Mouse (Mus musculus) liver (tissue): Measurements from ENCODE around the gene Matn3.
A peak's percentile ranks its signal among the peaks of the same experiment; 100 is the strongest.

Source experiments
- DNase-seq: peaks from one replicate; pipeline ENCODE4 v3.0.0-alpha.2; 2020; ENCODE audit warnings: mixed read lengths

Matn3 gene

DNA sequence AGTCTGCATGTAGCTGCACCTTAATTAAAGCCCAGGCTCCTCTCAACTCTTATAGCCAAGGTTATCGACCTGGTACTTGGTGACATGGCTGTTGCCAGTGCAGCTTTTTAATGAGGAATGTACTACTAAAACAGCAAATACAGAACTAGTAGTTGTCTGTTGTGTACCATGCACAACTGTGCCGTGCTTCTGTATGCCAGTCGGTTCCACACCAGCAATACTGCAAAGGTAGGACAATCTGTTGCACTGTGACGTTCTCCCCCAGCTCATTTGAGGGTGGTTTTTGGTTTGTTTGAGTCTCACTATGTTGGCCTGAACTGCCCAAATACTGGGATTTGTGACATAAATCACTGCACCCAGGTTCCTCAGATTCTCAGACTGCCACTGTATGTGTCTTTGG lies 8.2 kb upstream of the Matn3 start:
- no peak for DNase-seq

DNA sequence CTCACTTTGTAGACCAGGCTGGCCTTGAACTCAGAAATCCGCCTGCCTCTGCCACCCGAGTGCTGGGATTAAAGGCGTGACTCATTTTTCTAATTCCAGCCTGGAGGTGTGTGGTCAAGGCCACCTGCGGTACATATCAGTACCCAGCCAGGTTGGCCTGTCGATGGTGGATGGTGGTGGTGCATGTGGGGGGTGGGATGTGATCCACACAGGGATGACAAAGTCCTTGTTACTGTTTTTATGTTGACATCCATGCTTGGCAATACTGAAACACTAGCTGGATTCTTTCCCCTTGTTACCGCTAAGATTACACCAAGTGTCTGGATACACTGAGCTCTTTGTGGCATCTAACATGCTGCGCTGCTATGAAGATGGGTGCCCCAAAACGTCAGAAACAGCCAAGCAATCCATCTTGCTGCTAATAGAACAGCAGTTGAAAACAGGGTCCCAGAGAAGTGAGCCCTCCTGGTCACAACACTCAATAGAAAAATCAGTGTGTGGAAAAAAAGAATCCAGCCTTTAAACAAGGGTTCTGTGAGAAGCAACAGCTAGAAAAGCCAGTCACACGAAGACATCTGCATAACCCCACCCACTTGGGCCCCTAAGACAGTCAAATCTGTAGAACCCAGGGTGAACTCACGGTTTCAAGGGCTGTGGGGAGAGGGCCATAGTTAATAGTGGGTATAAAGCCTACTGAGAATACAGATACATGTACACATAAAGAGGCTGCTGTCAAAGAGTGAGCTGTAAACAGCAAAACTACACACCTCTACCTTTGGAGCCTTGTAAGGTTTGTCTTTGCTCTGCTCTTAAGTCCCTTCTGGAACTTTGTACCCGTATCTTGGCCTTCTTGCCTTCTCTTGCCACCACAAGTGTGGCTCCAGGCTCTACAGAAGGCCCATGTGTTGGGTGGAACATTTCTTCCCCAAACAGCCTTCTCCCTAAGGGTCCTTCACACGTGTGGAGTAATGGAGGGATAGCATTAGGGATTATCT lies 7.4 kb upstream of the Matn3 start:
- no peak for DNase-seq

DNA sequence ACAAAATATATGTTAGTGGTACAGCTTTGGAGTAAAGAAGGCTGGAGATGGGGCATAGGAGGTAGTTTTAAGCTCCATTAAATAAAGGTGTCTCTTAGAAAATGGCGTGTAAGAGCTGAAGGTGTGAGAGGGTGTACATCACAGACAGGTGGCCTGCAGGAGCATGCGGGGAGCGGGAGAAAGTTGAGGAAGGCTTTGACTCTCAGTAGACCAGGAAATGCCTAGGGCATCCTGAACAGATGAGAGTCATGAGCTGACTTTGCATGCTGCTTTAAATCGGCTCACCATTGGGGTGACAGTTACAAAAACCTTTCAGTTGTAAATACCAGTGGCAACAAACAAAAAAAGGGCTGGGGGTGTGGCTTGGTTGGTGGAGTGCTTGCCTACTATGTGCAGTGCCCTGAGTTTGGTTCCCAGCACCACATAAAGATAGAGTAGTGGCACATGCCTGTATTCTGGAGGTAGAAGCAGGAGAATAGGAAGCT lies 6.6 kb upstream of the Matn3 start:
- DNase-seq = no peak

DNA sequence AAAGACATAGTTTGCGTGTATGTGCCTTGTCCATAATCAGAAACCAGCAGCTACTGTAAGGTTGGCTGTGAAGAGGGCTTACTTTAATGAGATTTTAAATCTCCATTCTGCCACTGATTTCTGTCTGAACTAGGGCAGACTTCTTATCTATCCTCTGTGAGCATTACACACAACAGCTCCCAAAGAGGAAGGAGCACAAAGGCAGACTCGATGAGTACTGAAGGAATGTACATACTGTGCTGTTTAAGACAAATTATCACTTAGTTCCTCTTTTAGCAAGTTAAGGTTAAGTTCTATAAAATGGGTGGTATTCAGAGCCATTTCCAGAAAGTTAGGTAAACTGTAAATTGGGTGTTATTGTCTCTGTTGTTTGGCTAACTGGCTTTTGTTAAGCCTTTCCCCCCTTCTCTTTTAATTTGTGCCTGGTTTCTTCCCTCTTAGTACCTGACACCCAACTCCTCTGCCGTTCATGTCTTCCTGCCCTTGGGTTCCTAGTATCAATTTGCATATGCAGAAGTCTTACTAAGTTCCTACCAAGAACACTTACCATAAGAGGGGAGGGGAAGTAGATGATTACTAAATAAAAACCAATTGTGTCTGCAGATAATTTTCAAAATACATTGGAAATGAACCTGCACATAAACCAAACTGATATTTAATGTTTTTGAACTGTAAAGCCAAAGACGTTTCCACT lies 5.9 kb upstream of the Matn3 start:
- no peak for DNase-seq

DNA sequence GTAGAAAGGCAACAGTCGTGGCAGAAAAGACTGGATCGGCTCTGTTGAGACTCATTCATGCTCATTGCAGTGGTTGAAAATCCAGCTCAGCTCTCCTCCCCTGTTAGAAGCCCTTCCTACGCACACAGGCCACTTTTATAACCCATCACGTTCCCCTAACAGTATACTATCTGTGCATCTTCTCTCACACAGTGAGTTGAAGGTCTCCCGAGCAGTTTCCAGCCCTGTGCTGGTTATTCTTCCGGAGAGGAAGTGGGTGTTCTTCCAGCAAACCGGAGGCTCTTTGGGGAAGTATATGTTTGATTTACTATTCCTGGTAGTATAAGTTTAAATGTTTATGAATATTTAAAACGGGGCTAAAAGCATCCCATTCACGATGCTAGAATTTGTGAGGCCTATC lies 566 bp upstream of the Matn3 start:
- DNase-seq = no peak

DNA sequence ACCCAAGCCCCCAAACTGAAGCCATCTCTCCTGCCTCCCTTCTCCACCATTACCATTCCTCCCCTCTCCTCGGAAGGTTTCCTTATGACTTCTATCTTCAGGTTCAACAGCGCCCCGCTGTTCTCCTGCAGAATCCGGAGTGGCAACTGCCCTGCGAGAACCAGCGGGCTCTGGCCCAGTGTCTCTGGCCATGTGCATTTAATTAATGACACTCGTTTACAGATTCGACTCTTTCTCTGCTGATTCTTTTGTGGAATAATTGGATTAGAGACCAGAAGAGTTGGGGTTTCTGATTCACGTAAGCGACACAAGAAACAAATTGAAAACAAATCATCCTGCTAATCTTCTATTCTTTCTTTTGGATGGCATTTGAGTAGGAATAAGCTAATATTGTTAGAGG lies 5.4 kb downstream of the Matn3 start:
- DNase-seq = no peak

DNA sequence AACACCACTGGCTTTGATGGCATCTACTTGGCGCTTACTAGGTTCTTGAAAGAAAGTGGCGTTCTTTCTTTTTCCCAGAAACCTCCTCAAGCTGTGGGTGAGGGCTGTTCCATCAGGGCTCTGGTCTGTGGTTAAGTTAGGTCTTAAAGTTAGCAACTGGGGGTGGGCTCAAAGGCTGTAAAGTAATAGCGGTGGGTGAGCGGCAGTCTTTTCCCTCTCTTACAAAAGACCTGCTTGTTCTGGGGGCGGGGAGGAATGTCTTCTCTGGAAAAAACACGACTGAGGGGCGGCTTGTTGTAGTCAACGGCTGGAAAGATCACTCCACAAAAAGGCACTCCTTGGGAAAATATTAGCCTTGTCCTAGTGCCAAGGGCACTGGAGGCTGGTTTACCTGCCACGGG lies 6.4 kb downstream of the Matn3 start:
- no peak for DNase-seq

DNA sequence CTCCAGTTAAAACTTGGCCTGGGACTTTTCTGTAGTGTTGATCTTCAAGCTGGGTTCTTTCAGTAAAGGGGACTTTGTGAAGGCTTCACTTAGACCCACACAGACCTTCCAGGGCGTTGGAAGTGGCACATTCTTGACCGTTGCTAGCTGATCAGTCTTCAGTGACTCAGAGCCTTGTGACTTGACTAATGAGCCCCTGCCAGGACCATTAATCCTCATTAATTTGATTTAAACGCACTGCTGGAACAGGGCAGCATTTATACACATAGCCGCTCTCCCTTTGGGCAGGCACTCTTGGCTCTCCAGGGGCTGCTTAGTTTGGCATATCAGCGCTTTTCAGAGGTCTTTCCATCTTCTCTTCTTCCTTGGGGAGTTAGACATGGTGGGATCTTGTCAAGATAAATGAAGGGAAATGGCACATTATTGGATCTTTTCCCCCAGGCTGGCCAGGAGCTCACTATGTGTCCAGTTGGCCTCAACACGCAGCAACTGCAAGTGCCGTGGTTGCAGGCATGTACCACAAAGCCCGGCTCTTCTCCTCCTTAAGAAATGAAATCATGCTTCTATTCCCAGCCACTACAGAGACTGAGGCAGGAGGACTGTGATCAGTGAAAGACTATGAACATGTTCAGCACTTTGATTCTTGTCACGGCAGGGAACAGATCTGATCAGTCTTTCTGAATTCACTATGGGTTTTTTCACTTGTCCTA lies 14.0 kb downstream of the Matn3 start:
- no peak for DNase-seq

DNA sequence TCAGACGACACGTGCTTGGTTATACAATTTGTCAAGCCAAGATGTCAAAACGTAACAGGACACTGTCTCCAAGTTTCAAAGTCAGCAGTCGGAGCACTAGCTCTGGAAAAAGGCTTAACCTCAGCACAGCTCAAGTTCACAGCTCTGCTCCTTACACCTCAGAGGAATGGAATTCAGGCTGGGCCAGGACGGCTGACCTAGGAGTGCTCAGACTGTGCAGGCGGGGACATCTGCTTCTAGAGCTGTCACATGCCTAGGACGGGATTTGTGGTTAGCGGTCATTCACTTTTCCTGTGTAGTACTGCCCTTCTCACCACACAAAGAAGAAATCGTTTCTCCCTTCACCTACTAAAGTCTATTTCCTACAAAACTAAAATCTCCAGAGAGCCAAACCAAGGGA lies 22.1 kb downstream of the Matn3 start:
- no peak for DNase-seq

DNA sequence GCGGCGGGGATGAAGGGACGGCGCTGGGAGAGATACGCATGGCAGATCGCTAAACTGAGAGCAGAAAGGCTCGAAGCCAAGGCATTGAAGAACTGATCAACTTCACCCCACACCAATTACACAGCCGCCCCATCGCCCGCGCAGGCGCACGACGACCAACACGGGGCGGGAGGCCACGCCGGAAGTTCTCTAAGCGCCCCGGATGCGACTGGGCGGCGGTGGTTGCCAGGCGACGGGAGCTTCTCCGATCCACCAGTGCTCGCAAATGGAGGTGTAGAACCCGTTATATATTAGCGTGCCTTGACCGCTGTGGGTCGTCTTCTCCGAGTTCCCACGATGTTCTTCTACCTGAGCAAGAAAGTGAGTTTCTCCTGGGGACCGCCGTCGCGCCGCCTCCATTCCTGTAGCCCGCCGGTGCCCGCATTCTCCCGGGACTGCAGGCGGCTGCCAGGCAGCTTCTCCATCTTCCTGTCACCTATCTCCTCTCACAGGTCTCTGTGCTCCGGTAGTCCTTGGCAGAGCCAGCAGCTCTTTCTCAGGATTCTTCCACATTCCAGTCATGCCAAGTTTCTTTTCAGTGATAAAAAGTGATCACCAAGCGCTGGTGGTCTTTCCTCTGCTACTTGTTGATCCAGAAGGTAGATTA lies 26.2 kb downstream of the Matn3 start, which contains the start of gene Wdr35:
Gene Wdr35 (plus strand): TSS at position 73 of the 646 bp plus-strand sequence.
- DNase-seq = peak; percentile 80

DNA sequence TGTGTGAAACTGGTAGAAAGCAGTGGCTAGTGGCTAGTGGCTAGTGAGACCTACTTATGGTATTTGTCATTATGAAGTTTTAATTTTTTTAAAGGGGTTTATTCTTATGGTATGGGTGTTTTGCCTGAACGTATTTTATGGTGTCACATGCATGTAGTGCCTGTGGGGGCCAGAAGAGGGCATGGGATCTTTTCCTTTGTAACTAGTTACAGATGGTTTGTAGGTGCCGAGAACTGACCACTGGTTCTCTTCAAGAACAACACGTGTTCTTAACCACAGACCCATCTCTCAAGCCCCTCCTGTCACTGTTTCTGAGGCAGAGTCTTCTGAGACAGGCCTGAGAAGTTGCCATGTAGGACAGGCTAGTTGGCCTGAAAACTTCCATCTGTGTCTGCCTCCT lies 27.3 kb downstream of the Matn3 start:
- DNase-seq = no peak

DNA sequence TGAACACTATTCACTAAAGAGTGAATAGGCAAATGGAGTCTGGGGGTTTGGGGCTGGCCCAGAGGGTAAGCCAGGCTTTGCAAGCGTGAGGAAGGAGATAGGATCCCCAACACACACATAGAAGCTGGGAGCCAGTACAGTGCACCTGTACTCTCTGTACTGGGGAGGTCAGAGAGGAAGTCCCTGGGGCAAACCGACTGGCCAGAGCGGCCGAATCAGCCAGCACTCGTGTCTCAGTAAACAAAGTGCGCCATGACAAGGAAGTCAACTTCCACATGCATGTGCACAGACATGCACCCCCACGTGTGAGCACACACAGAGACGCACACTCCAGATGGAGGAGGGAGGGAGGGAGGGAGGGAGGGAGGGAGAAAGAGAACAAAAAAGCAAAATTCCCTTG lies 45.5 kb downstream of the Matn3 start:
- no peak for DNase-seq

DNA sequence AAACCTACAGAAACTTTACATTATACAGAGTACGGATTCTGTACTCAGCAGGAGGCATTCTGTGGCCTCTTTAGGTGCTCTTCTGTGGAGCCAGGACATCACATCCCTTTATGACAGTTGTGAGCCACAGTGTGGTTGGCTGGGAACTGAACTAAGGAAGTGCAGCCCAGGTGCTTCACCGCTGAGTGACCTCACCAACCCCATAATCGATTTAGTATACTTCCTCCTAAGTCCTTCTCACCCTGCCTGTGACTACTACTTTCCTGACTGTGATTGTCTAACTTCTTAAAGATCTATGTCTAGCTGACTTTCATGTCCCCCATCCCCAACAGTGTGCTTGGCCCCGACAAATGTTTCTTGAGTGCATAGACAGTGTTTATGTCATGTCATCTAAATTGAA lies 50.6 kb downstream of the Matn3 start:
- no peak for DNase-seq

DNA sequence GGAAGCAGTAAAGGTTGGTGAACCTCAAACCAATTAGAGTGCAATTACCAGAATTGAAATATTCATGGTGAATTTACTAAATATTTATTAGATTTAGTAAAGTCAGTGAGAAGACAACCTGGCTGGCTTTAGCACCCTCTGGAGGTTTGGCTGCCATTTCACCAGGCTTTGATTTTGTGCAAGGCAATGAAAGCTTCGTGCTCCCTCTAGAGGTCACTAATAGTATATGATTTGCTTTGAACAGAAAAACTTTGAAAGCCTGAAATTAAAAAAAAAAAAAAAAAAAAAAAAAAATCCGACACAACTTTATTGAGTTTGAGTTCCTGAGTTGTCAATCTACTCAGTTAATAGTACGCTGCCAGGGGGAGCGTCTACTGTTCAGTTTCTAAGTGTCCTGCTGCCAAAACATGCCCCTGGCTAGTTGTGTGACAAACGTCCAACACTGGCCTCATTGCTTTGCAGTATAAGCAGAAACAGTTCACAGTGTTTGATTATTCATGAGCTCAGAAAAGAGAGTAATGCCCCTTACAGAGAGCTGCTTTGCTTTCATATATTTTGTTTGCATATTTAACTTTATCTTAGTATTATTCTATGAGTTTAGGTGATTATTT lies 54.4 kb downstream of the Matn3 start:
- DNase-seq = peak; percentile 46

DNA sequence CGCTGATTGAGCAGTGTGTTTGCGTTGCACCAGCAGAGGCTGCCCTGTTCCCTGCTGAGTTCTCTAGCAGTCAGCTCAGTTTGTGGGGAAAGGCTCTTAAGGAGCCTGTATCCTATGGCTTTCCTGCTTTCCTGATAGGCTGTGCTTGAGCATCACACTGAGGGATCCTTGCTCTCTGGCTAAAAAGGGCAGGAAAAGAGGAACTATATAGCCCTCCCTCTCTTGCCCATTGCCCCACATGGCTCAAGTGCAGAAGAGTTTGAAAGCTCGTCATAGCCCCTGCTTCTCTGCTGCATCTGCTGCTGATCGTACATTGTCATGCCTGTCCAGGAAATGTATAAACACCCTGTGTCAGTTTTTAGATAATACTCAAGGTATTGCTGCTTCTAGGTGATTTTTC lies 59.4 kb downstream of the Matn3 start:
- DNase-seq = no peak

DNA sequence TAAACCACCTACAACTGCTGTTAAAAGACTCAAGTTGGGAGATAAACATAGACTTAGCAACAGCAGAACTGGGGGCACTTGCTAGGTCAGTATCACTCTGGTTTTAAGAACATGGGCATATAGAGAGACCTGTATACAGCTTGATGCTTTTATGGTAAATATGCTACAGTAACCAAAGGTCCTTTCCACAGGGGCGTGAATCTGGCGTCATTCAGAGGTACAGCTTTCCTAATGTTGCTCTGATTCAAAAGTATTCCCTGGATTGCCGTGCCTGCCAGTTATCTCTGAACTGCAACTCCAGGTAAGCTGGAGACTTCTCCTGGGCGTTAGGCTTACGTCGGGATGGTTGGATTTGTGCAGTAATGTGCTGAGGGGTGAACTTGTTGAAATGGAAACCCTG lies 60.1 kb downstream of the Matn3 start:
- DNase-seq = no peak

DNA sequence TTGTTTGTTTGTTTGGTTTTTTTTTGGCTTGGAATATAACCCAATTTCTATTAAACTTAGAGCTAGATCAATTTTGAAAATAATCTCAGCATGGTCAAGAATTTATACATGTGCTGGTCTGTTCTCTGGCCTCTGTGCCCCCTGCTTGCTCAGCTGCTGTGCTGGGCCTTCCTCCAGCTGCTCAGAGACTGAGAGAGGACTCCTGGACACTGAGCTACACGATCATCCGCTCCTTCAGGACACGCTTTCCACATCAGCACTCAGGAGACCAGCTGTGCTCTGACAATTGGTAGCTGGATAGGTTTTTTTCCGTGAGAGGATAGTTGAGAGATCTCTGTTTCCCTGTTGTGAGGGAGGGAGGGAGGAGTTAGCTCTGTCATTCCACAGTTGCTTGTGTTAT lies 62.6 kb downstream of the Matn3 start:
- DNase-seq = no peak

DNA sequence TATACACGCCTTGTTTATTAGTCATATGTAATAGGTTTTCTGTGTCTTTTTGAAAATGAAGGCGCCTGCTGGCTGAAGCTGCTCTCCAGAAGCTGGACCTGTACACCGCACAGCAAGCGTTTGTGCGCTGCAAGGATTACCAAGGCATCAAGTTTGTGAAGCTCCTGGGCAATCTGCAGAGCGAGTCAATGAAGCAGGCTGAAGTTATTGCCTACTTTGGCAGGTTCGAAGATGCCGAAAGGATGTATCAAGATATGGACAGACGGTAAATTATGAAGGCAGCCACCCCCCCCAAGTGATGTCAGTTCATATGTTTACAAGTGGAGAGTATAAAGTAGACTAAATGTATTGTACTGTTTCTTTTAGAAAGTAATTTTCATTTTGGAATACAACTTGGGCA lies 68.6 kb downstream of the Matn3 start:
- no peak for DNase-seq

DNA sequence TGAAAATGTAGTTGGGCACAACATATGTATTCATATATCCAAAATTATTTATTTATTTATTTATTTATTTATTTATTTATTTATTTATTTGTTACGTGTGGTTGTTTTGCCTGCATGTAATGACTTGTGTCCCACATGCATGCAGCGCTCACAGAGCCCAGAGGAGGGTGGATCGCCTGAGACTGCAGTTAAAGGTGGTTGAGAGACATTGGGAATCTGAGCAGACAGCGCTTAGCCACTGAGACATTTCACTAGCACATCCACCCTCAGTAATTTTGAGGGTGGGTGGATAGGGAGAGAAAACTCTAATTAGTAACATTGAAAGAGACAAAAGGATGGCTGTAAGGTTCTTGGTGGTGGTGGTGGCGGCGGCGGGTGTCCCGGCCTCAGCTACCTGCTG lies 72.7 kb downstream of the Matn3 start:
- no peak for DNase-seq

DNA sequence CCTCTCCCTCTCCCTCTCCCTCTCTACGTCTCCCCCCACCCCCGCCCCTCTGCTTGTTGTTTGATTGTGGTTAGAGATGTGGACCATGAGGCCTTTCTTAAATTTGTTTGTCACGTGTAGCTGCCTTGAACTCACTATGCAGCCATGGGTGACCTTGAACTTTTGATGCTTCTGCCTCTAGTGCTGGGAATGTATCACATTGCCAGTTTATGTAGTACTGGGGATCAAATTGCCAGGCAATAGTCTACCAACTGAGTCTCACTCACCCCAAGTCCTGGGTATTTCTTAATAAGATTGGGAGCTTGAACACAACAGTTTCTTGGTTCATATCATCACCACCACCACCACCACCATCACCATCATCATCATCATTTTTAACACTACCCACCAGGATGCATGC lies 73.3 kb downstream of the Matn3 start:
- DNase-seq = no peak
